Mouse (Mus musculus): ENCODE measurements around the gene Slc35d3. TPM values are rescaled to one million over a fixed set of nuclear protein-coding genes. Genes with fewer than 3 reads are reported as not detected.

Gene Slc35d3
- polyA plus RNA-seq, 1 experiment from 2014 or later, result 0.95 TPM

DNA sequence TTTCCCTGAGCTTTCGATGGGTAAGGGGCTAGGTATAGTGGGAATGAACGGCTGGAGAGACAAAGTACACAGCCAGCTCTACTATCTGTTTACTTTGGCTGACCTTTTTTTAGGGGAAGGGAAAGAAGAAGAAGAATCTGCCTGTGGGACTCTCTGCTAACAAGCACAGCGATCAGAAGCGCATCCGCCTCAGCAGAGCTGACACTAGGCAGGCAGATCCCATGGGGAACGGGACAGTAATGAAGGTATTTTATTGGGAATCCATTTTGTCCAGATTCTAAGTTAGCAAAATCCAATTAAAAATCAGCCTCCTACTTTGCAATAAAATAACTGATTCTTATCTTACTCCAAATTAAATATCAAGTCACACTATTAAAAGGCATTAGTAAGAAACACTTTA is 27.9 kb upstream of the Slc35d3 start:
- no peaks in the 10 kb centered on the region for H3K9me3 ChIP-seq (ENCODE audit: control insufficient read depth, low read length)

DNA sequence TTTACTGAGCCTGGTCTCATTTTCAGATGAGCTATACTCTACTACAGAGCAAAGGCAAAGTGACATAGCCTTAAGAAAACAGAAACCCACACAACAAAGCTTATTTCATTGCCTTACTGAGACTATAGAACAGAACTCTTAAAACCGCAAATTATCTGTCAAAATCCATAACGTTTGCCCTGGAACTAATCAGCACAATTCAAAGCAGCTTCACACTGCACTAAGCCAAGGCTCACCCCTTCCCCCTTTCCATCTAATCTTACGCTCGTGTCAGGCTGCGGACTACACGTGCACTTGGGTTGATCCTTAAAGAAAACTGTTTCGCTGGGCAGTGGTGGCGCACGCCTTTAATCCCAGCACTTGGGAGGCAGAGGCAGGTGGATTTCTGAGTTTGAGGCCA is 26.4 kb upstream of the Slc35d3 start:
- Histone ChIP-seq H3K9me3 (ENCODE audit: control insufficient read depth, low read length) (no peaks in the 10 kb centered on the region), H3K27ac (ENCODE audit: low read length) (no peak overlapping the region), H3K9ac (ENCODE audit: low read length) (no peak overlapping the region), H3K36me3 (ENCODE audit: control insufficient read depth, insufficient read depth, low read length) (no peaks in the 10 kb centered on the region), H3K4me2 (ENCODE audit: low read depth, low read length) (no peak overlapping the region), H3K4me3 (ENCODE audit: low read length) (no peak overlapping the region), H3K4me1 (replicated peaks; ENCODE audit: control insufficient read depth, insufficient read depth, low read length) (no peaks in the 10 kb centered on the region), H3K27me3 (ENCODE audit: control insufficient read depth, insufficient read depth, low read depth, low read length) (no peaks in the 10 kb centered on the region)
- WGBS, result 76% methylated on average over 9 of the region's 9 CpGs
- no peak for ATAC-seq (ENCODE audit: low read depth)

More for the DNA sequence above, 27.9 kb upstream of the Slc35d3 start:
- Histone ChIP-seq H3K4me2 (ENCODE audit: low read depth, low read length) (no peak overlapping the region), H3K27me3 (ENCODE audit: control insufficient read depth, insufficient read depth, low read depth, low read length) (no peaks in the 10 kb centered on the region), H3K27ac (ENCODE audit: low read length) (no peak overlapping the region), H3K4me3 (ENCODE audit: low read length) (no peak overlapping the region), H3K36me3 (ENCODE audit: control insufficient read depth, insufficient read depth, low read length) (no peaks in the 10 kb centered on the region), H3K9ac (ENCODE audit: low read length) (no peak overlapping the region), H3K4me1 (replicated peaks; ENCODE audit: control insufficient read depth, insufficient read depth, low read length) (no peaks in the 10 kb centered on the region)
- 47% methylated on average over 6 of the region's 6 CpGs for WGBS
- no peak for ATAC-seq (ENCODE audit: low read depth)

DNA sequence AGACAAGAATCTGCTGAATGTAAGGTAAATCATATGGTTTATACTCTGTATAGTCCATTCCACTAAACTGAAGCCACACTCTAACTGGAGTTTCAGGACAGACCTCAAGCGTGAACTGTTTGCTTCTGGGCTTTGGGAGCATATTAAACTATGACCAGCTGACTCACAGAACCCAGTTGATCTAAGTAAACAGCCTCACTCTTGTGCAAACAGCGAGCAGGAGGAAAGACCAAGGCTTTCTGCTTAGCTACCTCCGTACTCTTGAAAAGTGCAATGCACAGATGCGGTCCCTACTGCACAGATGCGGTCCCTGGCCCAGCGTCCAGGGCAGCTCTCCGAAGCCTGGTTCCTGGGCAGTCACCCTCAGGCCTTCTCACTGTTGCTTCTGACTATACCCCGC is 26.0 kb upstream of the Slc35d3 start:
- ATAC-seq (ENCODE audit: low read depth), result no peak
- no peak overlapping the region for H3K9ac ChIP-seq (ENCODE audit: low read length)
- no peaks in the 10 kb centered on the region for H3K9me3 ChIP-seq (ENCODE audit: control insufficient read depth, low read length)
- H3K36me3 ChIP-seq (ENCODE audit: control insufficient read depth, insufficient read depth, low read length), result no peaks in the 10 kb centered on the region
- H3K4me3 ChIP-seq (ENCODE audit: low read length), result no peak overlapping the region
- 62% methylated on average over 8 of the region's 8 CpGs for WGBS
- H3K4me1 ChIP-seq (replicated peaks; ENCODE audit: control insufficient read depth, insufficient read depth, low read length), result no peaks in the 10 kb centered on the region
- H3K4me2 ChIP-seq (ENCODE audit: low read depth, low read length), result no peak overlapping the region
- no peaks in the 10 kb centered on the region for H3K27me3 ChIP-seq (ENCODE audit: control insufficient read depth, insufficient read depth, low read depth, low read length)
- H3K27ac ChIP-seq (ENCODE audit: low read length), result no peak overlapping the region

DNA sequence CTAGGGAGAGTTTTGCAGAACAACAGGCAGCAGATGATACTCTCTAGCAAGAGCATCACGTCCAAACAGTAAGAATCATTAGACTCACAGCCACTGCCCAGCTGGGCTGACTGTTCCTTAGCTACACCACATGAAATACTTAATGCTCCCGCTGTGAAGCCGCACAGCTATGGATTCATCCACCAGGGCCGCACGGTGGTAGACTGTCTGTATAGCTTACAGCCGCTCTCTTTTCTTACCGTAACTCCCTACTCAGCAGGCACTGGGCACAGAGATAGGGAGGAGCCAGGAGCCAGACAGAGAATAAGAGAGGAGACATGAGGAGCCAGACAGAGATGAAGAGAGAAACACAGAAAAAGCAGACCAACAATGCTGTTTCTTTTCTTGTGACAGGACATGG is 25.4 kb upstream of the Slc35d3 start:
- Histone ChIP-seq H3K27me3 (ENCODE audit: control insufficient read depth, insufficient read depth, low read depth, low read length) (no peaks in the 10 kb centered on the region), H3K27ac (ENCODE audit: low read length) (no peak overlapping the region), H3K4me1 (replicated peaks; ENCODE audit: control insufficient read depth, insufficient read depth, low read length) (no peaks in the 10 kb centered on the region), H3K36me3 (ENCODE audit: control insufficient read depth, insufficient read depth, low read length) (no peaks in the 10 kb centered on the region), H3K9me3 (ENCODE audit: control insufficient read depth, low read length) (no peaks in the 10 kb centered on the region), H3K4me3 (ENCODE audit: low read length) (no peak overlapping the region), H3K4me2 (ENCODE audit: low read depth, low read length) (no peak overlapping the region), H3K9ac (ENCODE audit: low read length) (no peak overlapping the region)
- 66% methylated on average over 7 of the region's 7 CpGs for WGBS
- no peak for ATAC-seq (ENCODE audit: low read depth)

DNA sequence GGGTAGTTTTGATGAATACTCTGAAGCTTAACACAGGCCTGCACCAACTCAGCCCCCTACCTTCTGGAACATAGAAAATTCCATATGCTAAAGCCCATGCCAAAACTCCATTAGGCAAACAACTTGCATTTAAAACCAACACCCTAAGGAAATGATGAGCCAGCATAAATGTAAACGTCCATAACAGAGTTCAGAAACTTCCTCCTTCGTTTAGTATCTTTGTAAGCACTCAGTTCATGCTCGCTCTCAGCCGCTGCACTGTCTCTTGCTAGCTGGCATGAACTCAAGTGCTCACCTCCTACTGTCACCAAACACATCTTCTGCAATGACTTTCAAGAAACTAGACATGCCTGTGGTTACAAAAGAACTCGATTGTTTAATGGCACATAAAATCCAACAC is 24.1 kb upstream of the Slc35d3 start:
- Histone ChIP-seq H3K27ac (ENCODE audit: low read length) (no peak overlapping the region), H3K4me3 (ENCODE audit: low read length) (no peak overlapping the region), H3K4me2 (ENCODE audit: low read depth, low read length) (no peak overlapping the region), H3K4me1 (replicated peaks; ENCODE audit: control insufficient read depth, insufficient read depth, low read length) (no peaks in the 10 kb centered on the region), H3K27me3 (ENCODE audit: control insufficient read depth, insufficient read depth, low read depth, low read length) (no peaks in the 10 kb centered on the region), H3K9me3 (ENCODE audit: control insufficient read depth, low read length) (no peaks in the 10 kb centered on the region), H3K36me3 (ENCODE audit: control insufficient read depth, insufficient read depth, low read length) (no peaks in the 10 kb centered on the region), H3K9ac (ENCODE audit: low read length) (no peak overlapping the region)
- 66% methylated on average over 5 of the region's 5 CpGs for WGBS
- ATAC-seq (ENCODE audit: low read depth), result no peak

DNA sequence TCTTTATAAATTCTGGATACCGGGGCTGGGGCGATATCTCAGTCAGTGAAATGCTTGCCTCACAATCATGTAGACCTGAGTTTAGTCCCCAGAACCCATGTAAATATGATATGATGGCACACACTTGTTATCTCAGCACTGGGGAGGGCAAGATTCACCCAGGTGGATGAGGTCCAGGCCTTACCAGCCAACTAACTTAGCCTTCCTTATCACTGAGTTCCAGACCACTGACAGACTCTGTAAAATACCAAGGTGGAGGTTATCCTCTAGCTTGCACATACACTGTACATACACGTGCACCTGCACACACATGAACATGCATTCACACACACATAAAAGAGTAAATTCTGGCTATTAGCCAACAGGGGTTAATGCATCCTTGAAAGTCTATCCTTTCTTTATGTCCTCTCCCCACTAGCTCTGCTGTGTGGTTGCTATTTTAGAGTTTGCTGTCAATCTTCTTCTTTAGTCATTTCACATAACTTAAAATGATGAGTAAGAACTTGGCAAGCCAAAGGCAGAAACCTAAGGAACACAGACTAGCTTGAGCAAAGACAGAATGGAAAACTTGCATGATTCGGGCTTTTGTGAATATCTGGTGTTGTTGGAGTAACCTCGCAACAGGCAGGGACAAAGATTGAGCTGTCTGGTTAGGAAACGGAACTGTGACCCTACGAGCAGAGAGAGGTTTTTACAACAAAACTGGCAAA is 4.5 kb upstream of the Slc35d3 start:
- Histone ChIP-seq H3K27me3 (ENCODE audit: control insufficient read depth, insufficient read depth, low read depth, low read length) (peaks cover 25% of the 10 kb centered on the region), H3K9ac (ENCODE audit: low read length) (no peak overlapping the region), H3K4me2 (ENCODE audit: low read depth, low read length) (no peak overlapping the region), H3K36me3 (ENCODE audit: control insufficient read depth, insufficient read depth, low read length) (no peaks in the 10 kb centered on the region; the same call in 1 of the 2 replicates), H3K4me1 (replicated peaks; ENCODE audit: control insufficient read depth, insufficient read depth, low read length) (peaks cover 8% of the 10 kb centered on the region; the same call in 1 of the 2 replicates), H3K9me3 (ENCODE audit: control insufficient read depth, low read length) (no peaks in the 10 kb centered on the region), H3K4me3 (ENCODE audit: low read length) (no peak overlapping the region), H3K27ac (ENCODE audit: low read length) (no peak overlapping the region)
- 88% methylated on average over 7 of the region's 7 CpGs for WGBS
- ATAC-seq (ENCODE audit: low read depth), result no peak

DNA sequence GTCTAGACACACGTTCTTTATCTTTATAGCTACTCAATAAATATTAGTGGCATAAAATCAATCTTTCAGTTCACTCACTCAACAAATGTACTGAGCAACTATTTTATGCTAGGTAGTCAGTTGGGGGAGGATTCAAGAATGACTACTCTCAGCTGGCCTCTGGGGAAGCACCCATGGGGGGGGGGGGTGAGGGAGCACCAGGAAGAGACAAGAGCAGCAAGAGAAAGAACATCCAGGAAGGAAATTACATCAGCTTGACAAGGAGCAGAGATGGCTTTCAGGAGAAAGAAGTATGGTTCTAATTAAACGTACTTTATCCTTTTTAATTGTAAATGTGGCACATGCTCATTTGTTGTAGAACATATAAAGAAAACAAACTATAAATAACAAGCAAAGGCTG is 2.4 kb upstream of the Slc35d3 start:
- H3K4me2 ChIP-seq (ENCODE audit: low read depth, low read length), result no peak overlapping the region
- H3K36me3 ChIP-seq (ENCODE audit: control insufficient read depth, insufficient read depth, low read length), result no peaks in the 10 kb centered on the region; the same call in 1 of the 2 replicates
- WGBS, result 45% methylated on average over 2 of the region's 2 CpGs
- no peak overlapping the region for H3K4me3 ChIP-seq (ENCODE audit: low read length)
- ATAC-seq (ENCODE audit: low read depth), result no peak
- peaks cover 21% of the 10 kb centered on the region for H3K4me1 ChIP-seq (replicated peaks; ENCODE audit: control insufficient read depth, insufficient read depth, low read length)
- H3K27ac ChIP-seq (ENCODE audit: low read length), result no peak overlapping the region
- peaks cover 46% of the 10 kb centered on the region for H3K27me3 ChIP-seq (ENCODE audit: control insufficient read depth, insufficient read depth, low read depth, low read length)
- H3K9ac ChIP-seq (ENCODE audit: low read length), result no peak overlapping the region
- H3K9me3 ChIP-seq (ENCODE audit: control insufficient read depth, low read length), result no peaks in the 10 kb centered on the region

DNA sequence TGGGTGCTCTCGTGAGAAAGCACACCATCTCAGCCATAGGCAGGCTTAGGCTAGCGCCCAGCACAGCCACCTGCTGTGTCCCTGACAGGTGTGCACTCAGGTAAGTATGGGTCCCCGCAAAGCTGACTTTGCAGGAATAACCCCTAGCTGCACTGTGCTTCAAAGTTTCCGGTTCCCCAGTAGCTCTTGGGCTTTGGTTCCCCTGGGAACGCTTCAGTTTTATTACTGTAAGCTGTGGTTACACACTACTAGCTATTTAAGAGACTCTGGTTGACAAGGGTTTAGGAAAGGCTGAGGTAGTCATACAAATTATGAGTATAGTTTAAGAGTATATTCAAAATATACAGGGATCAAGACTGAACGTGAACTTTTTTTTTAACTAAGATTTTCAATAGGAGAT is 1.5 kb upstream of the Slc35d3 start:
- 28% methylated on average over 6 of the region's 6 CpGs for WGBS
- H3K27me3 ChIP-seq (ENCODE audit: control insufficient read depth, insufficient read depth, low read depth, low read length), result peaks cover 50% of the 10 kb centered on the region
- H3K4me2 ChIP-seq (ENCODE audit: low read depth, low read length), result no peak overlapping the region
- H3K36me3 ChIP-seq (ENCODE audit: control insufficient read depth, insufficient read depth, low read length), result no peaks in the 10 kb centered on the region
- no peaks in the 10 kb centered on the region for H3K9me3 ChIP-seq (ENCODE audit: control insufficient read depth, low read length)
- peaks cover 21% of the 10 kb centered on the region for H3K4me1 ChIP-seq (replicated peaks; ENCODE audit: control insufficient read depth, insufficient read depth, low read length)
- ATAC-seq (ENCODE audit: low read depth), result no peak
- H3K4me3 ChIP-seq (ENCODE audit: low read length), result no peak overlapping the region
- no peak overlapping the region for H3K27ac ChIP-seq (ENCODE audit: low read length)
- no peak overlapping the region for H3K9ac ChIP-seq (ENCODE audit: low read length)

DNA sequence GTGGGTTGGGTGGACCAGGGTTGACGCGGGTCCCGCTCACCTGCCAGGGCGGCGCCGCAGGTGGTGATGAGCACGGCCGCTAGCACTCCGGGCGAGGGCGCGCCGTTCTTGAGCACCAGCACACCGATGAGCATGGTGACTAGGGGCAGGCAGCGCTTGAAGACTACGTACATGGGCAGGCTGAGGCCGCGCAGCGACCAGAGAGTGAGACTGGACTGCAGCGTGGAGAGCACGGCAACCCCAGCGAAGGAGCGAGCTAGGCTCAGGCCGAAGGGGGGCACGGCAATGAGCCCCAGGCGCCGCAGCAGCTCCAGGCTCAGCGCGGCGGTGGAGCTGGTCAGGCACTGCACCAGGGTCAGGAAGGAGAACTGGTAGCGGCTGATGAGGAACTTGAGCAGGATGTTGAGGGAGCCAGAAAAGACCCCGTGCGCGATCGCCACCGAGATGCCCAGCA is 688 bp downstream of the Slc35d3 start:
- H3K27me3 ChIP-seq (ENCODE audit: control insufficient read depth, insufficient read depth, low read depth, low read length), result peaks cover 50% of the 10 kb centered on the region
- WGBS, result under 1% methylated on average over 36 of the region's 36 CpGs
- peaks cover 21% of the 10 kb centered on the region for H3K4me1 ChIP-seq (replicated peaks; ENCODE audit: control insufficient read depth, insufficient read depth, low read length)
- peak overlapping the region; percentile 99 for H3K4me2 ChIP-seq (ENCODE audit: low read depth, low read length)
- peak overlapping the region; percentile 54 for H3K9ac ChIP-seq (ENCODE audit: low read length)
- H3K36me3 ChIP-seq (ENCODE audit: control insufficient read depth, insufficient read depth, low read length), result no peaks in the 10 kb centered on the region
- peak overlapping the region; percentile 58 for H3K4me3 ChIP-seq (ENCODE audit: low read length)
- H3K9me3 ChIP-seq (ENCODE audit: control insufficient read depth, low read length), result no peaks in the 10 kb centered on the region
- H3K27ac ChIP-seq (ENCODE audit: low read length), result no peak overlapping the region
- peak; percentile 53 for ATAC-seq (ENCODE audit: low read depth)

Measured in lung, embryonic 16.5 days (tissue).